Mouse (Mus musculus): Measurements from ENCODE around the gene Hyal3.

- TF ChIP-seq POLR2A (IDR thresholded peaks at IDR 0.05; ENCODE audit: extremely low read depth, insufficient read depth, low read length), result no peak
- no peak for TF ChIP-seq CTCF (IDR thresholded peaks at IDR 0.05; ENCODE audit: low read depth, low read length)
Measured at GRCm38 (mm10) chr9:107631861-107632260, 51.2 kb downstream of the Hyal3 start.
